Mouse (Mus musculus) neural tube, embryonic 14.5 days (tissue): ENCODE results near the gene Gm21964. TPM values are rescaled to one million over a fixed set of nuclear protein-coding genes. Genes with fewer than 3 reads are reported as not detected.

Experiments
- ATAC-seq: fragments of 200-750 bp; cut with Nextera tagmentation; 2 replicates; pipeline ENCODE4 v1.8.0; 2017; ENCODE audit warnings: low read depth, mild to moderate bottlenecking, moderate TSS enrichment, moderate library complexity
- H3K27ac ChIP-seq: fragments of 300-500 bp; sonication (generic); 2 replicates; pipeline ENCODE4 v1.5.1; 2014; ENCODE audit warnings: low read depth, mild to moderate bottlenecking, control low read depth, low read length, moderate library complexity, mixed read lengths
- H3K27me3 ChIP-seq: fragments of 300-500 bp; sonication (generic); 2 replicates; pipeline ENCODE4 v1.6.1; 2014; ENCODE audit warnings: low read length; ENCODE audit not compliant: control insufficient read depth, insufficient read depth
- H3K36me3 ChIP-seq: fragments of 300-500 bp; sonication (generic); 2 replicates; pipeline ENCODE4 v1.6.1; 2014; ENCODE audit warnings: low read length, mixed read lengths; ENCODE audit not compliant: control insufficient read depth, insufficient read depth
- H3K4me1 ChIP-seq: fragments of 300-500 bp; sonication (generic); 2 replicates; pipeline ENCODE4 v1.6.1; 2014; ENCODE audit warnings: low read length; ENCODE audit not compliant: control insufficient read depth, insufficient read depth
- H3K4me2 ChIP-seq: fragments of 300-500 bp; sonication (generic); 2 replicates; pipeline ENCODE4 v1.6.1; 2014; ENCODE audit warnings: mild to moderate bottlenecking, low read depth, low read length, control low read depth
- H3K4me3 ChIP-seq: fragments of 300-500 bp; sonication (generic); 2 replicates; pipeline ENCODE4 v1.5.1; 2014; ENCODE audit warnings: low read depth, low read length, control low read depth, mixed read lengths
- H3K9ac ChIP-seq: fragments of 300-500 bp; sonication (generic); replicated peaks from 2 replicates; pipeline ENCODE4 v1.6.1; 2014; ENCODE audit warnings: low read depth, mild to moderate bottlenecking, control low read depth, low read length, mixed read lengths
- H3K9me3 ChIP-seq: fragments of 300-500 bp; sonication (generic); 2 replicates; pipeline ENCODE4 v1.6.1; 2016; ENCODE audit warnings: low read length; ENCODE audit not compliant: control insufficient read depth
- WGBS: fragments of 180-500 bp; shearing (Covaris S2); extraction: QIAGEN DNeasy Blood & Tissue Kit; methylation state at CpG from one replicate; pipeline ENCODE4 v1.1.7; 2014; 5-methylcytosine and 5-hydroxymethylcytosine counted together
- polyA plus RNA-seq: library from polyadenylated mRNA; unstranded; fragments of >200 nt; fragmentation: Nextera tagmentation; extraction: Ambion mirVana; gene quantifications from 2 replicates; pipeline ENCODE4 v1.2.1, GENCODE M21; 2014

Gm21964 gene
- polyA plus RNA-seq, 1 experiment from 2014 or later = not detected

DNA sequence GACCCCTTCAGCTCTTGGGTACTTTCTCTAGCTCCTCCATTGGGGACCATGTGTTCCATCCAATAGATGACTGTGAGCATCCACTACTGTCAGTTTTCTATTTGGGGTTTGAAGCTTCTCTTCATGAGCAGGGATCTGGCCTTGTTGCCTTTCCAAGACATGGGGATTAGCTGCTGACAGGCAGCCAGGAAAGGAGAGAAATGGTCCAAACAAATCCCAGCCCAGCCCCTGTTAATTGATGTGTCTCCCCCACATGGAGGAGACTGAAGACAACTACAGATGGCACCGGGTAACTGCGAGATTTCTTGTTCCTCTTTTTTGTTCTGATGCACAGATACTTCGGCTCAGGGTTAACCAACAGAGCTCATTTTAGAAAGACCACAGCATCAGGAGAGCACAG, 39.1 kb downstream of the Gm21964 start:
- Histone ChIP-seq H3K36me3 (no peaks in the 10 kb centered on the region), H3K4me1 (no peaks in the 10 kb centered on the region), H3K4me3 (no peak overlapping the region), H3K27me3 (no peaks in the 10 kb centered on the region), H3K4me2 (no peak overlapping the region), H3K9me3 (no peaks in the 10 kb centered on the region), H3K27ac (no peak overlapping the region), H3K9ac (no peak overlapping the region)
- no peak for ATAC-seq
- 95% methylated on average over 3 of the region's 3 CpGs for WGBS

DNA sequence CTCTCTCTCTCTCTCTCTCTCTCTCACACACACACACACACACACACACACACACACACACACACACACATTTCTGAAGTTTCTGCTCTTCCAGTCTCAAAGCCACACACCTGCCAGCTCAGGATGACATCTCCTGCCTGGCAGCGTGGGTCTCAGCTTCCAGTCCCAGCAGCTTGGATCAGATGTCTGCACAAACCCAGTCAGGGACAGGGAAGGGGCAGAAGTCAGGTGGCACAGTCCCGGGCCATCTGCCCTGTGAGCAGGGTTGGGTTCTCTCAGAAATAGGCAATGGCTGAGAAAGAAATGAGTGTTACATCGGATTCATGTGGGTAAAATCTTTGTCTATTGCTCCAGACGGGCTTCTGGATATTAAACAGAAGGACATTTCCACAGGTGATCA, 39.8 kb downstream of the Gm21964 start:
- no peaks in the 10 kb centered on the region for H3K36me3 ChIP-seq
- H3K9ac ChIP-seq = no peak overlapping the region
- H3K9me3 ChIP-seq = no peaks in the 10 kb centered on the region
- no peaks in the 10 kb centered on the region for H3K4me1 ChIP-seq
- no peak overlapping the region for H3K27ac ChIP-seq
- no peaks in the 10 kb centered on the region for H3K27me3 ChIP-seq
- no peak overlapping the region for H3K4me3 ChIP-seq
- no peak overlapping the region for H3K4me2 ChIP-seq
- WGBS = 60% methylated on average over 4 of the region's 4 CpGs
- ATAC-seq = no peak

DNA sequence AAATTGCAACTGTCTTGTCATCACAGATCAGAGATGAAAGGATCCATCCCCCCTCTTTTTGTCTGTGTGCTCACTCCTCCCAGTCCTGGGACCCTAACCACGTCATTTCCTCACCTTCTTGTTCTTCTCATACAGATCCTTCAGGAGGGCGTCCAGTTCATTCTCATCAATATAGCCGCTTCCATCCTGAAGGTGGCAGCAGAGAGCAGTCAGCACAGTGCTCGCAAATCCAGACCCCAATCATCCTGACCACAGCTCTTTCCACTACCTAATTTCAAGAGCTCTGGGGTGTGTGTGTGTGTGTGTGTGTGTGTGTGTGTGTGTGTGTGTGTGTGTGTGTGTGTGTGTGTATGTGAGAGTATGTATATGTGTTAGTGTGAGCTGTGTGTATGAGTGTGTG, 44.5 kb downstream of the Gm21964 start:
- Histone ChIP-seq H3K4me1 (no peaks in the 10 kb centered on the region), H3K27me3 (no peaks in the 10 kb centered on the region), H3K9ac (no peak overlapping the region), H3K4me2 (no peak overlapping the region), H3K4me3 (no peak overlapping the region), H3K9me3 (no peaks in the 10 kb centered on the region), H3K27ac (no peak overlapping the region), H3K36me3 (no peaks in the 10 kb centered on the region)
- ATAC-seq = peak; percentile 71; the same call in 1 of the 2 replicates
- WGBS = 2% methylated on average over 4 of the region's 4 CpGs

DNA sequence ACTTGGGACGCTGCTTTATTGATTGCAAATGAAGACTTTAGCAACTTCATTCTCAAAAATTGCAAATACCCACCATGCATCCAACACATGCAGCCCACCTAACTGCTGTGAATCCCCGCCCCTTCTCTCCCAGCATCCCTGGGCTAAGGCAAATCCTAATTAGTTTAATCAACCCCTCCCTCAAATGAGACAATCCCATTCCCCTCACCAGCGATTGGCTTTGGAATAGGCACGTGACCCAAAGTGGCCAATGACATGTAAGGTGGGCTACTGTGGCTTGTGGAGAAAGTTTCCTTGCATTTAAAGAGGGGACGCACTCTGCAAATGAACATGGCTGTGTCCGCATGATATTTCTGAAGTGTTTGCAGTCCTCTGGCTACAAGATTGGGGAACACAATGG, 51.9 kb downstream of the Gm21964 start:
- Histone ChIP-seq H3K9ac (no peak overlapping the region), H3K27ac (no peak overlapping the region), H3K4me3 (no peak overlapping the region), H3K4me2 (0 out of 2 replicates have a peak overlapping the region, but pooled peaks have one; percentile 16), H3K9me3 (no peaks in the 10 kb centered on the region), H3K4me1 (no peaks in the 10 kb centered on the region), H3K27me3 (no peaks in the 10 kb centered on the region), H3K36me3 (no peaks in the 10 kb centered on the region)
- 72% methylated on average over 6 of the region's 6 CpGs for WGBS
- no peak for ATAC-seq

Other genes with a start within 250 kb of the Gm21964 start
- 5.2 and 7.7 TPM in 2 replicates for gene Phlpp2, start 232.7 kb upstream of the Gm21964 start, polyA plus RNA-seq
- gene Marveld3, start 139.0 kb upstream of the Gm21964 start, polyA plus RNA-seq = 1.0 and 1.1 TPM in 2 replicates
- not detected in 2 replicates for gene Tat, start 110.8 kb upstream of the Gm21964 start, polyA plus RNA-seq
- gene Chst4, start 61.5 kb upstream of the Gm21964 start, polyA plus RNA-seq = not detected in 2 replicates
- gene Zfp612, start 21.5 kb upstream of the Gm21964 start, polyA plus RNA-seq = 21.6 and 25.1 TPM in 2 replicates
- gene Gm17720, start 1.5 kb downstream of the Gm21964 start, polyA plus RNA-seq = not detected in 2 replicates
- 30.3 and 42.7 TPM in 2 replicates for gene Calb2, start 67.0 kb downstream of the Gm21964 start, polyA plus RNA-seq
- gene Cmtr2, start 114.5 kb downstream of the Gm21964 start, polyA plus RNA-seq = 9.6 and 13.2 TPM in 2 replicates
- gene Hydin, start 165.8 kb downstream of the Gm21964 start, polyA plus RNA-seq = 0.22 and 0.37 TPM in 2 replicates